34 mouse cellular contexts compared by ENCODE assay signal in the genomic region with DNA sequence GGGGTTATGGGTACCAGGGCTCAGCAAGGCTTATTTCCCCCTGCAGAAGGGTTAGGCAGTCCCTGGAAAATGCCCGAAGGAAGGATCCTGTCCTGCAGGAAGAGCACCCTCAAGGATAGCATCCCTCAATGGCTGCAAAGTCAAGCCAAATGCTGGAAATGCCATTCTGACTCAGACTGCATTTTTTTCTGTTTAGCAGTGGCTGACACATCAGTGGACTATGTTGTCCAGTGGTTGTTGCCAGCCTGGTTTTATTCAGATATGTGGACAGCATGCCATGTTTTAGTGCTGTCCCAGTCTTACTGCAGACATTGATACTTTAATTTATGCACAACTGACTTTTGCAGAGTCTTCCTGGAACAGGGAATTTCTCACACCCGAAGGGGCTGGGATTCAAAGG. TPM values are rescaled to one million over a fixed set of nuclear protein-coding genes. Genes with fewer than 3 reads are reported as not detected.
A peak's percentile ranks its signal among the peaks of the same experiment; 100 is the strongest.
DNase-seq lines count a peak whose midpoint lies in the region; ATAC-seq and TF ChIP-seq lines count a peak whose summit lies in the region.
"Had no signal": no experiment of that assay in that cellular context is flagged by ENCODE, and none has a peak within 500 bp of the region (broad histone marks: within the 10 kb centered on the region; RNA-seq: fewer than 3 reads in every experiment).

No protein-coding gene starts in this region.

- in situ Hi-C loops in Patski (cut with MboI; ENCODE audit: low pct_unique_long_range_greater_than_20kb): loop anchor here (10.0 kb wide), 2 partner anchors 226 to 266 kb away; no protein-coding TSS in a partner anchor

- POLR2A ChIA-PET in Patski (lab: Charles Lee): interaction anchor here (0.8 kb wide), 1 partner anchor 264 kb away, joined by 3 read pairs; no protein-coding TSS in a partner anchor

- H3K4me2 ChIP-seq in midbrain, embryonic 11.5 days: no peak overlapping the region
- H3K4me2 ChIP-seq: heart, embryonic 15.5 days; intestine, embryonic 15.5 days; limb, embryonic 12.5 days; liver, embryonic 15.5 days; lung, embryonic 14.5 days; neural tube, embryonic 13.5 days had no signal

- CTCF ChIA-PET in Patski (lab: Charles Lee): interaction anchor here (2.0 kb wide), 1 partner anchor 222 kb away, joined by 8 read pairs; no protein-coding TSS in a partner anchor

- peak; percentile 70 for ATAC-seq in Patski
- no peak for ATAC-seq in midbrain, embryonic 11.5 days (ENCODE audit: low FRiP score)
- ATAC-seq: CD4-positive, CD25-positive, alpha-beta regulatory T cell, adult 4 months; forebrain, postnatal 0 days; hindbrain, postnatal 0 days; intestine, embryonic 15.5 days; midbrain, embryonic 16.5 days had no signal

- H3K27me3 ChIP-seq in Patski: no peaks in the 10 kb centered on the region
- H3K27me3 ChIP-seq in midbrain, embryonic 11.5 days (ENCODE audit: control insufficient read depth, insufficient read depth, low read length): peaks cover 21% of the 10 kb centered on the region

- H3K36me3 ChIP-seq in midbrain, embryonic 11.5 days (ENCODE audit: control insufficient read depth, insufficient read depth, low read length): no peaks in the 10 kb centered on the region
- H3K36me3 ChIP-seq: heart, embryonic 10.5 days; heart, embryonic 15.5 days; intestine, embryonic 15.5 days; limb, embryonic 12.5 days; liver, embryonic 15.5 days; midbrain, embryonic 10.5 days; neural tube, embryonic 13.5 days had no signal

- no peak overlapping the region for H3K9ac ChIP-seq in midbrain, embryonic 11.5 days (ENCODE audit: low read length)
- H3K9ac ChIP-seq: forebrain, postnatal 0 days; heart, embryonic 15.5 days; intestine, embryonic 15.5 days; limb, embryonic 12.5 days; liver, embryonic 15.5 days; lung, embryonic 14.5 days; neural tube, embryonic 13.5 days had no signal

- TF ChIP-seq POLR2A in embryonic fibroblast, embryonic 13.5 days (IDR thresholded peaks at IDR 0.05; ENCODE audit: low read depth, low read length): no peak

- 72% methylated on average over 2 of the region's 2 CpGs for WGBS in midbrain, embryonic 11.5 days

- peak overlapping the region; percentile 75 for H3K27ac ChIP-seq in embryonic fibroblast, embryonic 13.5 days (ENCODE audit: insufficient read depth, low read length)
- no peak overlapping the region for H3K27ac ChIP-seq in midbrain, embryonic 11.5 days (ENCODE audit: low read depth, low read length)
- H3K27ac ChIP-seq: heart, embryonic 10.5 days; heart, embryonic 15.5 days; hindbrain, postnatal 0 days; intestine, embryonic 15.5 days; kidney, postnatal 0 days; limb, embryonic 12.5 days; liver, embryonic 15.5 days; midbrain, embryonic 10.5 days; neural tube, embryonic 13.5 days; stomach, postnatal 0 days had no signal

- peak; percentile 69 to 85 for DNase-seq in adrenal gland, adult (ENCODE audit: inconsistent age in 2 of 2, low spot score in 1 of 2)
- no peak for DNase-seq in adrenal gland, postnatal 25 days
- peak; percentile 73 for DNase-seq in 3134 (ENCODE audit: extremely low read depth, insufficient read length, low spot score)
- peak; percentile 55 for DNase-seq in Patski (ENCODE audit: low read depth, low spot score)
- DNase-seq in embryo, embryonic 11 days: no peak
- no peak for DNase-seq in neural tube, embryonic 10.5 days (ENCODE audit: extremely low spot score, low spot score)
- no peak for DNase-seq in midbrain, embryonic 11.5 days (ENCODE audit: low spot score, missing footprints)
- DNase-seq: cerebellum, adult 2 months; cerebellum, postnatal 14 days; forebrain, postnatal 0 days; gastrocnemius, postnatal 10 days; heart, adult 11 months; kidney, adult 8-10 months; kidney, postnatal 4 days; lung, embryonic 14.5 days; right cerebral cortex, postnatal 4 days; thymus, adult 18-20 months; thymus, postnatal 36 days had no signal

- no peaks in the 10 kb centered on the region for H3K9me3 ChIP-seq in midbrain, embryonic 11.5 days (ENCODE audit: control insufficient read depth, low read length)
- H3K9me3 ChIP-seq: heart, embryonic 10.5 days; heart, embryonic 15.5 days; intestine, embryonic 15.5 days; limb, embryonic 12.5 days; liver, embryonic 15.5 days; midbrain, embryonic 10.5 days; neural tube, embryonic 13.5 days had no signal

- H3K4me3 ChIP-seq in embryonic fibroblast, embryonic 13.5 days (ENCODE audit: insufficient read depth, low read length): no peak overlapping the region
- no peak overlapping the region for H3K4me3 ChIP-seq in midbrain, embryonic 11.5 days (ENCODE audit: low read depth, low read length)
- H3K4me3 ChIP-seq: heart, embryonic 10.5 days; heart, embryonic 15.5 days; intestine, embryonic 15.5 days; limb, embryonic 12.5 days; liver, embryonic 15.5 days; midbrain, embryonic 10.5 days; neural tube, embryonic 13.5 days had no signal

- peaks cover 40% of the 10 kb centered on the region for H3K4me1 ChIP-seq in embryonic fibroblast, embryonic 13.5 days (ENCODE audit: control insufficient read depth, insufficient read depth, low read length)
- H3K4me1 ChIP-seq in midbrain, embryonic 11.5 days (ENCODE audit: control insufficient read depth, insufficient read depth, low read length): peaks cover 6% of the 10 kb centered on the region; the same call in 1 of the 2 replicates

- no peak for TF ChIP-seq CTCF in Patski (IDR thresholded peaks at IDR 0.05)
- no peak for TF ChIP-seq CTCF in embryonic fibroblast, embryonic 13.5 days (IDR thresholded peaks at IDR 0.05; ENCODE audit: borderline replicate concordance, insufficient read depth, low read length)

RNA-seq across cellular contexts. Expression of gene Adra1d, which starts 13.8 kb away (rescaled TPM):
- total RNA-seq in adrenal gland, postnatal 25 days (2021): 19.2 and 36.8 TPM in 2 replicates
- polyA plus RNA-seq in Patski (2021): 7.8 TPM
- 9.2 and 10.5 TPM in 2 replicates for polyA plus RNA-seq in embryonic fibroblast, embryonic 13.5 days (2011; ENCODE audit: insufficient read length, low read depth, missing spikeins)
- 0.19 and 0.34 TPM in 2 replicates for polyA plus RNA-seq in midbrain, embryonic 11.5 days (2014; fragmentation: Nextera tagmentation; extraction: Ambion mirVana)
- total RNA-seq: liver, adult 2 months; megakaryocyte progenitor cell, adult 5-6 weeks had no signal
- polyA plus RNA-seq: CD4-positive, CD25-positive, alpha-beta regulatory T cell, adult 4 months; forebrain, embryonic 11.5 days; limb, embryonic 12.5 days; midbrain, embryonic 16.5 days had no signal

RNA-seq across cellular contexts. Expression of gene Smox, which starts 57.0 kb away (rescaled TPM):
- total RNA-seq in adrenal gland, postnatal 25 days (2021): 24.9 and 25.2 TPM in 2 replicates
- 47.9 TPM for polyA plus RNA-seq in Patski (2021)
- 21.0 and 21.1 TPM in 2 replicates for polyA plus RNA-seq in embryonic fibroblast, embryonic 13.5 days (2011; ENCODE audit: insufficient read length, low read depth, missing spikeins)
- 26.2 and 26.9 TPM in 2 replicates for polyA plus RNA-seq in midbrain, embryonic 11.5 days (2014; fragmentation: Nextera tagmentation; extraction: Ambion mirVana)

Comparison
In these comparisons a context has a peak if more than half of its experiments do, and no peak if none do; other contexts are left out.
1. DNase-seq: peak in adrenal gland, adult (2 of 2), 3134 (single experiment) and Patski (single experiment); none in adrenal gland, postnatal 25 days (single experiment), embryo, embryonic 11 days (single experiment), neural tube, embryonic 10.5 days (single experiment) and midbrain, embryonic 11.5 days (single experiment).